Mouse (Mus musculus) thymus, adult 2 months (tissue): ENCODE data around the gene Ppp1r15b. TPM values are rescaled to one million over a fixed set of nuclear protein-coding genes. Genes with fewer than 3 reads are reported as not detected.
A peak's percentile ranks its signal among the peaks of the same experiment; 100 is the strongest.

Experiments
- DNase-seq: peaks from one replicate; pipeline ENCODE4 v3.0.0; 2021
- H3K27ac ChIP-seq: fragments of 200-500 bp; 2 replicates; pipeline ENCODE4 v1.5.1; 2012; ENCODE audit warnings: low read length, control low read depth; ENCODE audit not compliant: control insufficient read depth, insufficient read depth
- H3K27me3 ChIP-seq: fragments of 200-500 bp; 2 replicates; pipeline ENCODE4 v1.6.1; 2012; ENCODE audit warnings: mild to moderate bottlenecking, low read length, moderate library complexity, mixed read lengths; ENCODE audit not compliant: control insufficient read depth, insufficient read depth
- H3K36me3 ChIP-seq: fragments of 200-500 bp; 2 replicates; pipeline ENCODE4 v1.6.1; 2012; ENCODE audit warnings: mild to moderate bottlenecking, low read length, moderate library complexity; ENCODE audit not compliant: control insufficient read depth, insufficient read depth
- H3K4me1 ChIP-seq: fragments of 200-500 bp; replicated peaks from 2 replicates; pipeline ENCODE4 v1.6.1; 2012; ENCODE audit warnings: low read length; ENCODE audit not compliant: control insufficient read depth, insufficient read depth
- H3K4me3 ChIP-seq: fragments of 200-500 bp; 2 replicates; pipeline ENCODE4 v1.5.1; 2012; ENCODE audit warnings: mild to moderate bottlenecking, low read length, control low read depth, moderate library complexity; ENCODE audit not compliant: control insufficient read depth, insufficient read depth
- CTCF ChIP-seq: fragments of 200-500 bp; IDR thresholded peaks from 2 replicates; pipeline ENCODE4 v1.5.1; 2012; ENCODE audit warnings: mild to moderate bottlenecking, control low read depth, low read length, moderate library complexity, borderline replicate concordance; ENCODE audit not compliant: control insufficient read depth, poor library complexity, insufficient read depth; ENCODE audit errors: extremely low read depth
- POLR2A ChIP-seq: fragments of 200-500 bp; IDR thresholded peaks from 2 replicates; pipeline ENCODE4 v1.6.1; 2012; ENCODE audit warnings: mild to moderate bottlenecking, low read length, control low read depth, moderate library complexity; ENCODE audit not compliant: control insufficient read depth, poor library complexity, insufficient read depth; ENCODE audit errors: extremely low read depth
- WGBS: fragments of 180-500 bp; shearing (Covaris S2); methylation state at CpG from one replicate; pipeline ENCODE4 v1.1.7; 2018; 5-methylcytosine and 5-hydroxymethylcytosine counted together
- polyA plus RNA-seq: library from polyadenylated mRNA; depleted of rRNA; stranded (reverse); fragments of >200 nt; gene quantifications from 2 replicates; pipeline ENCODE4 v1.2.3, GENCODE M21; 2012

Ppp1r15b gene
- polyA plus RNA-seq, 1 experiment = 45.8 TPM

- H3K27ac ChIP-seq = no peak overlapping the region
- WGBS = 79% methylated on average over 6 of the region's 6 CpGs
- TF ChIP-seq POLR2A = no peak
- TF ChIP-seq CTCF = no peak
These were observed 9.7 kb upstream of the Ppp1r15b start for GRCm38 (mm10) chr1:133121246-133121645.

DNA sequence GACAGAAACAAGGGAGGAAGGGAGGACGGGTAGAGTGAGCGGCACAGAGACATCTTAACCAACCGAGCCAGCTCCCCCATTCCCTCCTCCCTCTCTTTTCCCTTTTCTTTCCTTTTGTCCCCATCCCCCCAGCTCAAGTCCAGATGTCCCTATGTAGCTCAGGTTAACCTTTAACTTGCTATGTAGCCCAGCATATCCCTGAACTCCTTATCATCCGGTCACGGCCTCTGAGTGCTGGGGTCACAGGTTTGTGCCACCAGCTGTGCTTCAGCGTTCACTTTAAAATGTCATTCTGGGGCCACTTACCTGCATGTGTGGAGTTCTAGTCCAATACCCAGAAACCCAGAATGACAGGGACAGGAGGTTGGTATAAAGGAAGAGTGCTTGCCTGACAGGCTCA lies 6.8 kb upstream of the Ppp1r15b start:
- Histone ChIP-seq H3K4me3 (no peak overlapping the region), H3K27me3 (no peaks in the 10 kb centered on the region), H3K27ac (no peak overlapping the region), H3K36me3 (no peaks in the 10 kb centered on the region), H3K4me1 (no peaks in the 10 kb centered on the region; the same call in 1 of the 2 replicates)
- over 99% methylated on average over 6 of the region's 6 CpGs for WGBS
- TF ChIP-seq POLR2A (no peak), CTCF (no peak)
- no peak for DNase-seq

More at GRCm38 (mm10) chr1:133121246-133121645, 9.7 kb upstream of the Ppp1r15b start:
- Histone ChIP-seq H3K36me3 (no peaks in the 10 kb centered on the region), H3K27me3 (no peaks in the 10 kb centered on the region), H3K4me1 (no peaks in the 10 kb centered on the region; the same call in 1 of the 2 replicates), H3K4me3 (no peak overlapping the region)
- DNase-seq = no peak

GRCm38 (mm10) chr1:133125640-133126364 lies 5.1 kb upstream of the Ppp1r15b start:
- no peaks in the 10 kb centered on the region for H3K27me3 ChIP-seq
- no peaks in the 10 kb centered on the region; the same call in 1 of the 2 replicates for H3K4me1 ChIP-seq
- 90% methylated on average over 9 of the region's 9 CpGs for WGBS
- TF ChIP-seq CTCF (no peak), POLR2A (no peak)
- no peak for DNase-seq
- H3K4me3 ChIP-seq = no peak overlapping the region
- no peaks in the 10 kb centered on the region for H3K36me3 ChIP-seq
- H3K27ac ChIP-seq = no peak overlapping the region

GRCm38 (mm10) chr1:133126365-133126740 lies 4.6 kb upstream of the Ppp1r15b start:
- no peak for DNase-seq
- H3K36me3 ChIP-seq = no peaks in the 10 kb centered on the region
- H3K27ac ChIP-seq = no peak overlapping the region
- H3K4me3 ChIP-seq = no peak overlapping the region
- 94% methylated on average over 4 of the region's 4 CpGs for WGBS
- H3K4me1 ChIP-seq = no peaks in the 10 kb centered on the region; the same call in 1 of the 2 replicates
- no peak for TF ChIP-seq CTCF
- no peak for TF ChIP-seq POLR2A
- H3K27me3 ChIP-seq = no peaks in the 10 kb centered on the region

GRCm38 (mm10) chr1:133127328-133127727 lies 3.6 kb upstream of the Ppp1r15b start:
- Histone ChIP-seq H3K27ac (no peak overlapping the region), H3K36me3 (no peaks in the 10 kb centered on the region), H3K4me3 (no peak overlapping the region), H3K4me1 (no peaks in the 10 kb centered on the region; the same call in 1 of the 2 replicates), H3K27me3 (no peaks in the 10 kb centered on the region)
- 96% methylated on average over 9 of the region's 9 CpGs for WGBS
- no peak for TF ChIP-seq POLR2A
- TF ChIP-seq CTCF = no peak
- DNase-seq = no peak

GRCm38 (mm10) chr1:133129471-133130221 lies 1.3 kb upstream of the Ppp1r15b start:
- 89% methylated on average over 16 of the region's 16 CpGs for WGBS
- Histone ChIP-seq H3K27me3 (no peaks in the 10 kb centered on the region), H3K4me1 (no peaks in the 10 kb centered on the region), H3K36me3 (no peaks in the 10 kb centered on the region), H3K27ac (no peak overlapping the region), H3K4me3 (no peak overlapping the region)
- TF ChIP-seq POLR2A = no peak
- no peak for DNase-seq

GRCm38 (mm10) chr1:133131561-133131905 lies 590 bp downstream of the Ppp1r15b start:
- peaks cover 6% of the 10 kb centered on the region for H3K36me3 ChIP-seq
- H3K27me3 ChIP-seq = no peaks in the 10 kb centered on the region
- no peak for DNase-seq
- peak overlapping the region; percentile 67 for H3K27ac ChIP-seq
- TF ChIP-seq POLR2A = no peak
- no peak for TF ChIP-seq CTCF
- under 1% methylated on average over 35 of the region's 35 CpGs for WGBS
- peaks cover 3% of the 10 kb centered on the region; the same call in 1 of the 2 replicates for H3K4me1 ChIP-seq
- H3K4me3 ChIP-seq = peak overlapping the region; percentile 72
